Mouse (Mus musculus) testis, adult 2 months (tissue): Measurements from ENCODE around the gene Eno4. TPM values are rescaled to one million over a fixed set of nuclear protein-coding genes. Genes with fewer than 3 reads are reported as not detected.

Experiments
- H3K27ac ChIP-seq: fragments of 200-500 bp; 2 replicates; pipeline ENCODE4 v1.5.1; 2012; ENCODE audit warnings: low read depth, low read length; ENCODE audit not compliant: control insufficient read depth, insufficient read depth
- H3K27me3 ChIP-seq: fragments of 200-500 bp; 2 replicates; pipeline ENCODE4 v1.6.1; 2012; ENCODE audit warnings: mild to moderate bottlenecking, low read length, moderate library complexity; ENCODE audit not compliant: control insufficient read depth, insufficient read depth
- H3K36me3 ChIP-seq: fragments of 200-500 bp; 2 replicates; pipeline ENCODE4 v1.6.1; 2012; ENCODE audit warnings: mild to moderate bottlenecking, low read length; ENCODE audit not compliant: control insufficient read depth, insufficient read depth
- H3K4me1 ChIP-seq: fragments of 200-500 bp; 2 replicates; pipeline ENCODE4 v1.6.1; 2012; ENCODE audit warnings: low read length; ENCODE audit not compliant: control insufficient read depth, insufficient read depth
- H3K4me3 ChIP-seq: fragments of 200-500 bp; 2 replicates; pipeline ENCODE4 v1.5.1; 2012; ENCODE audit warnings: low read depth, mild to moderate bottlenecking, low read length, moderate library complexity, mixed read lengths; ENCODE audit not compliant: control insufficient read depth
- CTCF ChIP-seq: fragments of 200-500 bp; IDR thresholded peaks from 2 replicates; pipeline ENCODE4 v1.5.1; 2012; ENCODE audit warnings: low read depth, mild to moderate bottlenecking, inconsistent platforms, low read length, moderate library complexity; ENCODE audit not compliant: control insufficient read depth, insufficient read depth, insufficient replicate concordance
- POLR2A ChIP-seq: fragments of 200-500 bp; IDR thresholded peaks from 2 replicates; pipeline ENCODE4 v1.6.1; 2012; ENCODE audit warnings: low read depth, mild to moderate bottlenecking, inconsistent platforms, low read length, moderate library complexity; ENCODE audit not compliant: control insufficient read depth
- polyA plus RNA-seq: library from polyadenylated mRNA; depleted of rRNA; stranded (reverse); fragments of >200 nt; gene quantifications from 2 replicates; pipeline ENCODE4 v1.2.3, GENCODE M21; 2012

Gene Eno4
- polyA plus RNA-seq, 1 experiment = 33.5 TPM

GRCm38 (mm10) chr19:58951521-58951920 lies 8.3 kb downstream of the Eno4 start:
- no peak overlapping the region for H3K4me3 ChIP-seq
- H3K27me3 ChIP-seq = no peaks in the 10 kb centered on the region
- no peak overlapping the region for H3K27ac ChIP-seq
- H3K4me1 ChIP-seq = no peaks in the 10 kb centered on the region
- TF ChIP-seq CTCF (no peak), POLR2A (no peak)
- no peaks in the 10 kb centered on the region; the same call in 1 of the 2 replicates for H3K36me3 ChIP-seq

DNA sequence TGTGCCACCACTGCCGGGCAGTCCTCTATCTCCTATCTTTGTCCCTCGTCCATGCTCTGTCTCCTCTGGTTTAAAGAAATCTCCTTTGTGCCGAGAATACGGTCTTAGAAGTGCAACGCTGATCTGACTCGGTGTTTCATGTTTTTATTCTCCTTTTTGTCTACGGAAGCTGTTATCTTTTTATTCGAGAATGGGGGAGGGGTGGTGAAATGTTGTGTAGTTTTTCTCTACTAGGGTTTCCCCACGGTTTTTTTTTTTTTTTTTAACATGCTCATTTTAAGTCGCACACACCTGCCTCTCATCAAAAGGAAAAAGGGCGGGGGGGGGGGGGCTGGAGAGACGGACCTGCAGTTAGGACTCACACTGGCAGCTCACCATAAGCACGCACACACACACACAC lies 9.0 kb downstream of the Eno4 start:
- Histone ChIP-seq H3K27me3 (no peaks in the 10 kb centered on the region), H3K4me1 (no peaks in the 10 kb centered on the region), H3K27ac (no peak overlapping the region), H3K4me3 (no peak overlapping the region), H3K36me3 (no peaks in the 10 kb centered on the region; the same call in 1 of the 2 replicates)
- TF ChIP-seq POLR2A (no peak), CTCF (no peak)

DNA sequence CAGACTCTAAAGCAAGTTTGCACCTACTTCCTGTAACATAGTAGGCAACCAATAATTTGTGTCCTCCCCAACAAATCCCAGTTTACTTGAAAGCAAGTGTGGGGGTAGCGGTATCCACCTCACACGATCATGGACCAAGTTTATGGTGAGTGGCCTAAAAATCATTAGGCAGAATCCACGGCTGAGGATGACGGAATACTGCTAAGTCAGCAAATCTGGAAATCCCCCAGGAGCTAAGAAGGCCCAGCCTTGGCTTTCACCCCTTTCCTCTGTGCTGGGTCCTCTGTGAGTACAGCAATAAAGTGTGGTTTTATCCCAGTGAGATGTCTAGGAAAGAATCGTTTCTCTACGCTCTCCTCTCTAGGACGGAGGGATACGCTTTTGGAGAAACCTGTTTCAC lies 11.6 kb downstream of the Eno4 start:
- no peaks in the 10 kb centered on the region for H3K4me1 ChIP-seq
- H3K36me3 ChIP-seq = no peaks in the 10 kb centered on the region; the same call in 1 of the 2 replicates
- no peak overlapping the region for H3K4me3 ChIP-seq
- TF ChIP-seq CTCF (no peak), POLR2A (no peak)
- no peaks in the 10 kb centered on the region for H3K27me3 ChIP-seq
- H3K27ac ChIP-seq = no peak overlapping the region

DNA sequence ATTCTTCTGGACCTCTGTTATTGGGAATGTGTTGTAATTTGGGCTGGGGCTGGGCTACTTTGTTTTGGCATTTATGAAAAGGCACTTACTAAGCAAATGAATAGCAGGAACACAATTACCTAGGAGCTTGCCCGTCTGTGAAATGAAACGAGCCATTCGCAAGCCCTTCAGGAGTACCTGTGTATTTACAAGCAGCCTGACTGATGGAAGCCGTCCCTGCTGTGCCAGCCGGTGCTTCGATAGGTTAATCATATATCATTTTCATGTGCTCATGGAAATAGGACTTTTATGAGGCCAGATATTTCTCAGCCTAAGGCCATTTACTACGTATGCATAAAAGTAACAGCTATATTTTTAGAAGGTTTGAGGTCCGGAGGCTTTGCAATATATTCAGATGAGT lies 19.8 kb downstream of the Eno4 start:
- Histone ChIP-seq H3K4me1 (no peaks in the 10 kb centered on the region), H3K36me3 (no peaks in the 10 kb centered on the region), H3K4me3 (no peak overlapping the region), H3K27ac (no peak overlapping the region), H3K27me3 (no peaks in the 10 kb centered on the region)
- TF ChIP-seq CTCF (no peak), POLR2A (no peak)

DNA sequence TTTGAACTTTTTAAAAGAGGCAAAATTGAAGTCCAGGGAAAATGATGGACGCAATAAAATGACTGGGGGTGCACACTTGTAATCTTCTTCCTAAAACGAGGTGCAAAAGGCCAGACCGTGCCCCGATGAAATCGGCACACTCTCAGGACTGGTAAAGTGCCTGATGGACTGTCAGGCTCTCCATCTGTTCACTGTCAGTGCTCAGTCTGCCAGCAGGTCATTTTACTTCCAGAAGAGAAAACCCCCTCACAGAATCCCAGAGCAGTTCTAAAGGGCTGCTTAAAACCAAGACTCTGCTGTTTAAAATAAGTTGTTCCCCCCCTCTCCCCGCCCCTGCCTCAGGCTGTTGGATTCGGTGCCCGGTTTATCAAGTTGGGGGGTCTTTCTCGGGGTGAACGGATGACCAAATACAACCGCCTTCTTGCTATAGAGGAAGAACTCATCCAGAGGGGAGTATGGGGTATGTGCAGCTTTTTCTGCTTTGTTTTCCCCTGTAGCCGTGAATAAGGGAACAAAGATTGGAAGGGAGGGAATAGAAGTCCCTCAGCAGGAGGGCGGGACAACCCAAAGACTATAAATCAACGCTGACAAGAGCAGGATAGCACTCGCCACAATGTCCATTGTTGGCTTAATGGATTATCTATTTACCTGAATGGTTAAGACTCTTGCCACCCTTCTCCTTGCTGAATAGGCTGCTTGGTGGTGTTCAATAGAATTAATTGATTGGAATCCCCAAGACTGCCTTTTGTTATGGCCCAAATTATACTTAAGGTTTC lies 25.7 kb downstream of the Eno4 start:
- H3K4me3 ChIP-seq = no peak overlapping the region

DNA sequence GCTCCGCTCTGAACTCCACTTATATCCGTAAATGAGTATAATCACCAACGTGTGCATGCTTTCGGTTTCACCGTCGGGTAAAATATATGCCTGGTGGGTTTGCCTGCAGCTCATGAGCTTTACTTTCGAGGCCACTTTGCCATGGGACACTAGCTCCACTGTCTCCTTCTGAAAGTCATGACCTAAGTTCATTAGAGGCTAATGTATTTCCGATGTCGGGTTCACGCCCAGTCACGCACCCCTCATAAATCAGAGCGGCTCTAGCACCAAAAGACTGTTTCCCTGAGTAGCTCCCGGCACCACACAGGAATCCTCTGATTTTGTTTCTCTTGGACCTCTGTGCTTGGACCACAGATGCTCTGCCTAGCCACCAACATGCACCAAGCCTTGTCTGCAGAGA lies 27.6 kb downstream of the Eno4 start:
- H3K27me3 ChIP-seq = no peaks in the 10 kb centered on the region
- H3K27ac ChIP-seq = no peak overlapping the region
- H3K36me3 ChIP-seq = no peaks in the 10 kb centered on the region; the same call in 1 of the 2 replicates
- no peak for TF ChIP-seq CTCF
- no peak for TF ChIP-seq POLR2A
- no peak overlapping the region for H3K4me3 ChIP-seq
- no peaks in the 10 kb centered on the region for H3K4me1 ChIP-seq

More for the DNA sequence above, 25.7 kb downstream of the Eno4 start:
- H3K4me1 ChIP-seq = no peaks in the 10 kb centered on the region
- no peak overlapping the region for H3K27ac ChIP-seq
- no peak for TF ChIP-seq POLR2A
- no peak for TF ChIP-seq CTCF
- no peaks in the 10 kb centered on the region for H3K27me3 ChIP-seq
- H3K36me3 ChIP-seq = no peaks in the 10 kb centered on the region; the same call in 1 of the 2 replicates

DNA sequence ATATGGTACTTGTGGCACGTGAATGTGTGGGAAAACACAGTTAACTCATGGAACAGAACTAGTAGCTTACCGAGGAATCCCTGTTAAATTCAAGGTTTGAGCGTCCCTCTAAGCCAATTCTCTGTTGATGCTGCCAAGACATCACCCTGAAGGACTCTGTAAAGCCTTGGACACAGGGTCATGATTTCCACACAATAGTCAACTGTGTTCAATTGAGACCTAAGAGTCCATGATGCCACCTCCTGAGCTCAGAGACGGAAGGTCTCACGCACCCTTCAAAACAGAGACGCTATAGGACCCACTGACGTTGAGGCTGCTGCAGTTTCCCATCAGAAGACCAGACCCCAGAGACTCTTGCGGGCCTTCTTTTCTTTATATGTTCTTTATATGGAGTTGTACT lies 30.9 kb downstream of the Eno4 start:
- Histone ChIP-seq H3K27ac (no peak overlapping the region), H3K36me3 (no peaks in the 10 kb centered on the region; the same call in 1 of the 2 replicates), H3K4me3 (no peak overlapping the region), H3K4me1 (no peaks in the 10 kb centered on the region), H3K27me3 (no peaks in the 10 kb centered on the region)
- TF ChIP-seq POLR2A (no peak), CTCF (no peak)

- no peaks in the 10 kb centered on the region for H3K4me1 ChIP-seq
- no peak overlapping the region for H3K4me3 ChIP-seq
- TF ChIP-seq CTCF (no peak), POLR2A (no peak)
- H3K36me3 ChIP-seq = no peaks in the 10 kb centered on the region; the same call in 1 of the 2 replicates
- no peak overlapping the region for H3K27ac ChIP-seq
- H3K27me3 ChIP-seq = no peaks in the 10 kb centered on the region
These were observed 32.1 kb downstream of the Eno4 start for GRCm38 (mm10) chr19:58975216-58975863.
